Mouse (Mus musculus) intestine, embryonic 15.5 days (tissue): ENCODE data around the gene Vti1b. TPM values are rescaled to one million over a fixed set of nuclear protein-coding genes. Genes with fewer than 3 reads are reported as not detected.
A peak's percentile ranks its signal among the peaks of the same experiment; 100 is the strongest.

Source experiments
- ATAC-seq: fragments of 200-750 bp; cut with Nextera tagmentation; 2 replicates; pipeline ENCODE4 v1.8.0; 2017; ENCODE audit warnings: moderate TSS enrichment, moderate library complexity
- H3K27ac ChIP-seq: fragments of 300-500 bp; sonication (generic); 2 replicates; pipeline ENCODE4 v1.5.1; 2015; ENCODE audit warnings: mild to moderate bottlenecking, inconsistent platforms
- H3K27me3 ChIP-seq: fragments of 300-500 bp; sonication (generic); replicated peaks from 2 replicates; pipeline ENCODE4 v1.6.1; 2015; ENCODE audit warnings: inconsistent platforms
- H3K36me3 ChIP-seq: fragments of 300-500 bp; sonication (generic); 2 replicates; pipeline ENCODE4 v1.6.1; 2015; ENCODE audit warnings: inconsistent platforms
- H3K4me1 ChIP-seq: fragments of 300-500 bp; sonication (generic); replicated peaks from 2 replicates; pipeline ENCODE4 v1.6.1; 2015; ENCODE audit warnings: inconsistent platforms
- H3K4me2 ChIP-seq: fragments of 300-500 bp; sonication (generic); replicated peaks from 2 replicates; pipeline ENCODE4 v1.6.1; 2015; ENCODE audit warnings: mild to moderate bottlenecking, inconsistent platforms
- H3K4me3 ChIP-seq: fragments of 300-500 bp; sonication (generic); replicated peaks from 2 replicates; pipeline ENCODE4 v1.5.1; 2015; ENCODE audit warnings: inconsistent platforms
- H3K9ac ChIP-seq: fragments of 300-500 bp; sonication (generic); 2 replicates; pipeline ENCODE4 v1.6.1; 2015; ENCODE audit warnings: inconsistent platforms
- H3K9me3 ChIP-seq: fragments of 300-500 bp; sonication (generic); 2 replicates; pipeline ENCODE4 v1.6.1; 2016; ENCODE audit warnings: inconsistent platforms
- WGBS: fragments of 180-500 bp; shearing (Covaris S2); methylation state at CpG from one replicate; pipeline ENCODE4 v1.1.7; 2015; 5-methylcytosine and 5-hydroxymethylcytosine counted together
- polyA plus RNA-seq: library from polyadenylated mRNA; unstranded; fragments of >200 nt; fragmentation: Nextera tagmentation; extraction: Ambion mirVana; gene quantifications from 2 replicates; pipeline ENCODE4 v1.2.1, GENCODE M21; 2015

Vti1b gene
- polyA plus RNA-seq, 1 experiment from 2014 or later, result 111 TPM

GRCm38 (mm10) chr12:79175998-79176397 lies 3.5 kb upstream of the Vti1b start:
- Histone ChIP-seq H3K27ac (no peak overlapping the region), H3K9ac (no peak overlapping the region), H3K36me3 (peaks cover 6% of the 10 kb centered on the region), H3K4me2 (no peak overlapping the region), H3K27me3 (no peaks in the 10 kb centered on the region), H3K4me3 (no peak overlapping the region), H3K4me1 (peaks cover 5% of the 10 kb centered on the region; the same call in 1 of the 2 replicates), H3K9me3 (no peaks in the 10 kb centered on the region)
- 91% methylated on average over 5 of the region's 5 CpGs for WGBS
- ATAC-seq, result no peak

DNA sequence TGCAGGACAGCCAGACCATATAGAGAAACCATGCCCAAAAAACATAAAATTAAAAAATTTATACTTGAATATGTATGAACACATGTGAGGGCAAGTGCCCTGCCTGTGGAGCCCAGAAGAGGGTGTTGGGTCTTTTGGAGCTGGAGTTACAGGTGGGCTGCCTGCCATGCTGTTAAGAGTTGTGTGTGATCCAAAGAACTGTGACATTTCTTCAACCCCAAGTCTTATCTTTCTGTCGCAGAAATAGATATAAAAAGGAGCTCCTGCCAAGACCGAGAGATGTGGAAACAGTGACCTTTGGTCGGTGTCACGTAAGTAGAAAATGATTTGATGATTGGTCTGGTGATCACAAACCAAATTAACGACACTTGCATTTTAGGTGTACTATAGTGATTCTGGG lies 1.3 kb upstream of the Vti1b start:
- Histone ChIP-seq H3K27me3 (no peaks in the 10 kb centered on the region), H3K9ac (no peak overlapping the region), H3K9me3 (no peaks in the 10 kb centered on the region), H3K4me2 (no peak overlapping the region), H3K4me1 (peaks cover 5% of the 10 kb centered on the region; the same call in 1 of the 2 replicates), H3K4me3 (no peak overlapping the region), H3K36me3 (peaks cover 3% of the 10 kb centered on the region; the same call in 1 of the 2 replicates), H3K27ac (no peak overlapping the region)
- no peak for ATAC-seq
- 64% methylated on average over 5 of the region's 5 CpGs for WGBS

- H3K9me3 ChIP-seq, result no peaks in the 10 kb centered on the region
- no peaks in the 10 kb centered on the region for H3K27me3 ChIP-seq
- H3K4me3 ChIP-seq, result peak overlapping the region; percentile 98
- 28% methylated on average over 12 of the region's 12 CpGs for WGBS
- peaks cover 3% of the 10 kb centered on the region; the same call in 1 of the 2 replicates for H3K36me3 ChIP-seq
- H3K4me1 ChIP-seq, result peaks cover 5% of the 10 kb centered on the region; the same call in 1 of the 2 replicates
- no peak overlapping the region for H3K27ac ChIP-seq
- ATAC-seq, result no peak
- peak overlapping the region; percentile 89 for H3K9ac ChIP-seq
- peak overlapping the region; percentile 66 for H3K4me2 ChIP-seq
These were observed 1.0 kb downstream of the Vti1b start for GRCm38 (mm10) chr12:79171269-79171995.

- Histone ChIP-seq H3K9ac (no peak overlapping the region), H3K27ac (no peak overlapping the region), H3K4me3 (no peak overlapping the region), H3K4me1 (peaks cover 5% of the 10 kb centered on the region; the same call in 1 of the 2 replicates), H3K36me3 (peaks cover 4% of the 10 kb centered on the region; the same call in 1 of the 2 replicates), H3K9me3 (no peaks in the 10 kb centered on the region), H3K27me3 (no peaks in the 10 kb centered on the region), H3K4me2 (no peak overlapping the region)
- 80% methylated on average over 3 of the region's 3 CpGs for WGBS
- no peak for ATAC-seq
These were observed 2.0 kb downstream of the Vti1b start for GRCm38 (mm10) chr12:79170421-79170820.

DNA sequence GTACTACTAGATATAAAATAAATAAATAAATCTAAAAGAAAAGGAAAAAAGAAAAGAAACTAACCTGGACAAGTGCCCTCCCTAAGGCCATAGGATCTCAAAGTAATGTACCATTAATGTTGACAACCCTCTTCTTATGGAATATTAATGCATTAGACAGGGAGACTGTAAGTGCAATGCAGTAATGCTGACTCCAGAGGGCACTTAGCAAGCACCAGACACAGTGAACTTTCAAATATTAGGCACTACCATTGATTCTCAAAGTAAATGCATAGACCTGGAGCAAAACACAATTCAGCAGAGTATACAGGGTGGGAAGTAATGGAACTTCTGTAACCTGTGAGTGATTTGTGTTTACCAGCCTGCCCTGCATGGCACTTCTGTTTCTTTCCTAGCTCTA lies 3.3 kb downstream of the Vti1b start:
- Histone ChIP-seq H3K9ac (no peak overlapping the region), H3K9me3 (no peaks in the 10 kb centered on the region), H3K4me1 (peaks cover 5% of the 10 kb centered on the region; the same call in 1 of the 2 replicates), H3K27me3 (no peaks in the 10 kb centered on the region), H3K4me2 (no peak overlapping the region), H3K4me3 (no peak overlapping the region), H3K27ac (no peak overlapping the region), H3K36me3 (0 out of 2 replicates have a peak, but pooled peaks cover 8% of the 10 kb centered on the region)
- no peak for ATAC-seq

- Histone ChIP-seq H3K27ac (no peak overlapping the region), H3K4me2 (no peak overlapping the region), H3K9ac (no peak overlapping the region), H3K27me3 (no peaks in the 10 kb centered on the region), H3K4me1 (no peaks in the 10 kb centered on the region), H3K9me3 (no peaks in the 10 kb centered on the region), H3K36me3 (peaks cover 19% of the 10 kb centered on the region; the same call in 1 of the 2 replicates), H3K4me3 (no peak overlapping the region)
- 90% methylated on average over 3 of the region's 3 CpGs for WGBS
- no peak for ATAC-seq
These were observed 9.6 kb downstream of the Vti1b start for GRCm38 (mm10) chr12:79162876-79163275.

DNA sequence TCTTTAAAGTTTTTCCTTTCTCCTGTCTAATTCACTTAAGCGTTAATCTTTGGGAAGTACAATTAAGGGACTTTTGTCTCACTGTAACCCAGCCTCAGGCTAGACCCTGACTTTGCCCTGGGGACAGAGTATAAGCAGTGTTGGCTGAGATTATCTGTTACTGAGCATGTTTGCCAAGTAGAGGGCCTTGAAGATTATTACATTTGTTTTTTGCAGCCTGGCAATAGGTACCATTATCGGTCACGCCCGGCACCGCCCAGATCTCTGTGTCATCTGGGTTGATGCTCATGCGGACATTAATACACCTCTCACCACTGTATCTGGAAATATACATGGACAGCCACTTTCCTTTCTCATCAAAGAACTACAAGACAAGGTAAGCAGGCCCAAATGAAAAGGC lies 22.8 kb downstream of the Vti1b start:
- Histone ChIP-seq H3K27me3 (no peaks in the 10 kb centered on the region), H3K9me3 (no peaks in the 10 kb centered on the region), H3K9ac (no peak overlapping the region), H3K4me3 (no peak overlapping the region), H3K4me1 (no peaks in the 10 kb centered on the region), H3K4me2 (no peak overlapping the region), H3K36me3 (no peaks in the 10 kb centered on the region), H3K27ac (no peak overlapping the region)
- 92% methylated on average over 6 of the region's 6 CpGs for WGBS
- peak; percentile 31; the same call in 1 of the 2 replicates for ATAC-seq

- Histone ChIP-seq H3K27me3 (no peaks in the 10 kb centered on the region), H3K4me2 (no peak overlapping the region), H3K9ac (no peak overlapping the region), H3K4me3 (no peak overlapping the region), H3K4me1 (no peaks in the 10 kb centered on the region), H3K9me3 (no peaks in the 10 kb centered on the region), H3K36me3 (no peaks in the 10 kb centered on the region), H3K27ac (no peak overlapping the region)
- ATAC-seq, result no peak
These were observed 31.1 kb downstream of the Vti1b start for GRCm38 (mm10) chr12:79141384-79141783.

DNA sequence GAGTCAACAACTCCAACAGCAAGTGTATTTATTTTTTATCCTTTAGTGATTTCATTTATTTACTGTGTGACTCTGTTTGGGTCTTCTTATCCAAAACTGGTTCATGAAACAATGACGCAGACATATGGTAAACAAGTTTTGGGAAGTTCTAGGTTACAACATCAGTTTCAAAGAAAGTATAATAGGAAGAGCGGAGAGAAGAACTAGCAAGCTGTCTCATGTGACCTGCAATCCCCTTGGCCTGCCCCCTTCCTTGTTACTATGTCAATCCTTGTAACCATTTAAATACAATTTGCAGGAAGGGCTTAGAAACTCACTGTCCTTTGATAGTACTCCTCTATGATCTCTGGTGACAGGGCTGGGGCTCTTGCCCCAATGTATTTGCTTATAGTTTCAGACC lies 31.7 kb downstream of the Vti1b start:
- Histone ChIP-seq H3K9me3 (no peaks in the 10 kb centered on the region), H3K4me1 (no peaks in the 10 kb centered on the region), H3K27me3 (no peaks in the 10 kb centered on the region), H3K27ac (no peak overlapping the region), H3K9ac (no peak overlapping the region), H3K4me2 (no peak overlapping the region), H3K36me3 (no peaks in the 10 kb centered on the region), H3K4me3 (no peak overlapping the region)
- WGBS, result 87% methylated on average over 2 of the region's 2 CpGs
- ATAC-seq, result no peak

- H3K27me3 ChIP-seq, result no peaks in the 10 kb centered on the region
- H3K4me2 ChIP-seq, result no peak overlapping the region
- 54% methylated on average over 1 of the region's 1 CpGs for WGBS
- H3K27ac ChIP-seq, result no peak overlapping the region
- no peak overlapping the region for H3K9ac ChIP-seq
- no peaks in the 10 kb centered on the region for H3K36me3 ChIP-seq
- H3K4me1 ChIP-seq, result no peaks in the 10 kb centered on the region
- no peaks in the 10 kb centered on the region for H3K9me3 ChIP-seq
- ATAC-seq, result no peak
- no peak overlapping the region for H3K4me3 ChIP-seq
These were observed 33.0 kb downstream of the Vti1b start for GRCm38 (mm10) chr12:79139417-79139816.

DNA sequence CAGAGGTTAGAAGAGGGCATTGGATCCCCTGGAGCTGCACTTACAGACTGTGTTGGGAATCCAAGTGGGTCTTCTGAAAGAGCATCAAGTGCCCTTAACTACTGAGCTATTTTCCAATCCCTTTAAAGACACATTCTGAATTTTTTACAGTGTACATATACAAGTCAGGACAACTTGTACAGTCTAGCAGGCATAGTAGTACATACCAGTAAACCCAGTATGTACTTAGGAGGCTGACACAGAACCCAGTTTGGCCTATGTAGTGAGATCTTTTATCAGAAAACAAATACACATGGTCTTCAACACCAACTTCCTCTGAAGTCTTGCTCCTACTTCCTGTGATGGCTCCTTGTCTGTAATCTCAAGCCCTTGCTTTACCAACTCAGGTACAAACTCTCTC lies 33.5 kb downstream of the Vti1b start:
- Histone ChIP-seq H3K4me3 (no peak overlapping the region), H3K9me3 (no peaks in the 10 kb centered on the region), H3K27me3 (no peaks in the 10 kb centered on the region), H3K4me2 (no peak overlapping the region), H3K27ac (no peak overlapping the region), H3K4me1 (no peaks in the 10 kb centered on the region), H3K9ac (no peak overlapping the region), H3K36me3 (no peaks in the 10 kb centered on the region)
- ATAC-seq, result no peak

- no peak overlapping the region for H3K27ac ChIP-seq
- H3K27me3 ChIP-seq, result peaks cover 13% of the 10 kb centered on the region
- 75% methylated on average over 7 of the region's 7 CpGs for WGBS
- no peak overlapping the region for H3K9ac ChIP-seq
- no peaks in the 10 kb centered on the region for H3K9me3 ChIP-seq
- no peaks in the 10 kb centered on the region for H3K36me3 ChIP-seq
- H3K4me1 ChIP-seq, result no peaks in the 10 kb centered on the region
- no peak overlapping the region for H3K4me3 ChIP-seq
- no peak overlapping the region for H3K4me2 ChIP-seq
- ATAC-seq, result no peak
These were observed 35.5 kb downstream of the Vti1b start for GRCm38 (mm10) chr12:79136949-79137348.

- Histone ChIP-seq H3K9ac (no peak overlapping the region), H3K9me3 (no peaks in the 10 kb centered on the region), H3K36me3 (no peaks in the 10 kb centered on the region), H3K27ac (no peak overlapping the region), H3K4me3 (no peak overlapping the region), H3K27me3 (peaks cover 31% of the 10 kb centered on the region), H3K4me2 (no peak overlapping the region), H3K4me1 (peaks cover 14% of the 10 kb centered on the region)
- 33% methylated on average over 4 of the region's 4 CpGs for WGBS
- ATAC-seq, result no peak
These were observed 37.4 kb downstream of the Vti1b start for GRCm38 (mm10) chr12:79135105-79135504.
